Mouse (Mus musculus) forebrain, embryonic 10.5 days (tissue): ENCODE results near the gene Bcas3. TPM values are rescaled to one million over a fixed set of nuclear protein-coding genes. Genes with fewer than 3 reads are reported as not detected.

Source experiments
- DNase-seq: peaks from one replicate; pipeline ENCODE4 v3.0.0-alpha.2; 2017; ENCODE audit warnings: low spot score; ENCODE audit errors: extremely low spot score
- H3K27ac ChIP-seq: fragments of 300-500 bp; sonication (generic); 2 replicates; pipeline ENCODE4 v1.5.1; 2016; ENCODE audit warnings: mild to moderate bottlenecking
- H3K27me3 ChIP-seq: fragments of 300-500 bp; sonication (generic); 2 replicates; pipeline ENCODE4 v1.6.1; 2016; ENCODE audit warnings: mild to moderate bottlenecking; ENCODE audit not compliant: poor library complexity, severe bottlenecking
- H3K36me3 ChIP-seq: fragments of 300-500 bp; sonication (generic); replicated peaks from 2 replicates; pipeline ENCODE4 v1.6.1; 2016; ENCODE audit warnings: mild to moderate bottlenecking, moderate library complexity
- H3K4me1 ChIP-seq: fragments of 300-500 bp; sonication (generic); 2 replicates; pipeline ENCODE4 v1.6.1; 2016
- H3K4me3 ChIP-seq: fragments of 300-500 bp; sonication (generic); 2 replicates; pipeline ENCODE4 v1.5.1; 2016; ENCODE audit warnings: mild to moderate bottlenecking, moderate library complexity
- H3K9me3 ChIP-seq: fragments of 300-500 bp; sonication (generic); 2 replicates; pipeline ENCODE4 v1.6.1; 2016; ENCODE audit warnings: mild to moderate bottlenecking, moderate library complexity
- WGBS: fragments of 180-500 bp; shearing (Covaris S2); methylation state at CpG from one replicate; pipeline ENCODE4 v1.1.7; 2016; 5-methylcytosine and 5-hydroxymethylcytosine counted together
- microRNA-seq: library from miRNA; unstranded; fragments of <30 nt; microRNA quantifications from one replicate; pipeline ENCODE4, GENCODE M21; 2017
- polyA plus RNA-seq: library from polyadenylated mRNA; unstranded; fragments of >200 nt; fragmentation: Nextera tagmentation; extraction: Ambion mirVana; gene quantifications from 2 replicates; pipeline ENCODE4 v1.2.1, GENCODE M21; 2016

The Bcas3 gene
- polyA plus RNA-seq, 1 experiment from 2014 or later: 19.6 TPM

- DNase-seq: no peak
- Histone ChIP-seq H3K36me3 (no peaks in the 10 kb centered on the region), H3K9me3 (no peaks in the 10 kb centered on the region), H3K4me1 (no peaks in the 10 kb centered on the region), H3K4me3 (no peak overlapping the region), H3K27me3 (peaks cover 10% of the 10 kb centered on the region), H3K27ac (no peak overlapping the region)
- 42% methylated on average over 7 of the region's 7 CpGs for WGBS
Observed at GRCm38 (mm10) chr11:85864363-85864762, 511.4 kb downstream of the Bcas3 start.

Small RNAs within 50 kb of the gene (microRNA-seq; reads per million reads assigned to microRNA genes)
- not detected for gene Mir5110

Other genes with a start within 250 kb of the Bcas3 start
- gene Usp32, start 213.0 kb upstream of the Bcas3 start, polyA plus RNA-seq: 3.0 and 4.8 TPM in 2 replicates
- 0.43 and 0.48 TPM in 2 replicates for gene 1700125H20Rik, start 182.8 kb upstream of the Bcas3 start, polyA plus RNA-seq
- 43.7 and 44.7 TPM in 2 replicates for gene Appbp2, start 118.0 kb upstream of the Bcas3 start, polyA plus RNA-seq
- 20.6 and 20.9 TPM in 2 replicates for gene Ppm1d, start 41.9 kb upstream of the Bcas3 start, polyA plus RNA-seq